Mouse (Mus musculus) lung, embryonic 16.5 days (tissue): ENCODE data around the gene Gm45337. TPM values are rescaled to one million over a fixed set of nuclear protein-coding genes. Genes with fewer than 3 reads are reported as not detected.
A peak's percentile ranks its signal among the peaks of the same experiment; 100 is the strongest.
"Not testable (repeated sequence)": the region's sequence is repeated elsewhere in the genome, so short reads cannot be mapped to it uniquely, and the experiment has no call there.

Source experiments
- ATAC-seq: fragments of 200-750 bp; cut with Nextera tagmentation; 2 replicates; pipeline ENCODE4 v1.8.0; 2017; ENCODE audit warnings: low read depth, mild to moderate bottlenecking, moderate library complexity
- H3K27ac ChIP-seq: fragments of 300-500 bp; sonication (generic); 2 replicates; pipeline ENCODE4 v1.5.1; 2014; ENCODE audit warnings: mild to moderate bottlenecking, control low read depth, low read length
- H3K27me3 ChIP-seq: fragments of 300-500 bp; sonication (generic); 2 replicates; pipeline ENCODE4 v1.6.1; 2014; ENCODE audit warnings: low read depth, low read length, mixed read lengths; ENCODE audit not compliant: control insufficient read depth, insufficient read depth
- H3K36me3 ChIP-seq: fragments of 300-500 bp; sonication (generic); 2 replicates; pipeline ENCODE4 v1.6.1; 2014; ENCODE audit warnings: low read length; ENCODE audit not compliant: control insufficient read depth, insufficient read depth
- H3K4me1 ChIP-seq: fragments of 300-500 bp; sonication (generic); replicated peaks from 2 replicates; pipeline ENCODE4 v1.6.1; 2014; ENCODE audit warnings: low read length, mixed read lengths; ENCODE audit not compliant: control insufficient read depth, insufficient read depth
- H3K4me2 ChIP-seq: fragments of 300-500 bp; sonication (generic); 2 replicates; pipeline ENCODE4 v1.6.1; 2014; ENCODE audit warnings: low read depth, low read length, control low read depth
- H3K4me3 ChIP-seq: fragments of 300-500 bp; sonication (generic); 2 replicates; pipeline ENCODE4 v1.5.1; 2014; ENCODE audit warnings: mild to moderate bottlenecking, low read length, control low read depth
- H3K9ac ChIP-seq: fragments of 300-500 bp; sonication (generic); 2 replicates; pipeline ENCODE4 v1.6.1; 2014; ENCODE audit warnings: low read length, control low read depth
- H3K9me3 ChIP-seq: fragments of 300-500 bp; sonication (generic); 2 replicates; pipeline ENCODE4 v1.6.1; 2016; ENCODE audit warnings: low read length; ENCODE audit not compliant: control insufficient read depth
- WGBS: fragments of 180-500 bp; shearing (Covaris S2); extraction: QIAGEN DNeasy Blood & Tissue Kit; methylation state at CpG from one replicate; pipeline ENCODE4 v1.1.7; 2014; 5-methylcytosine and 5-hydroxymethylcytosine counted together
- polyA plus RNA-seq: library from polyadenylated mRNA; unstranded; fragments of >200 nt; fragmentation: Nextera tagmentation; extraction: Ambion mirVana; gene quantifications from 2 replicates; pipeline ENCODE4 v1.2.1, GENCODE M21; 2015

Gm45337 gene
- polyA plus RNA-seq, 1 experiment from 2014 or later, result not detected

- Histone ChIP-seq H3K36me3 (no peaks in the 10 kb centered on the region), H3K27me3 (no peaks in the 10 kb centered on the region), H3K27ac (no peak overlapping the region), H3K9ac (no peak overlapping the region), H3K4me1 (no peaks in the 10 kb centered on the region), H3K4me2 (no peak overlapping the region), H3K4me3 (no peak overlapping the region), H3K9me3 (no peaks in the 10 kb centered on the region)
- 55% methylated on average over 4 of the region's 4 CpGs for WGBS
- no peak for ATAC-seq
These were observed 15.6 kb downstream of the Gm45337 start for GRCm38 (mm10) chr7:142128843-142129242.

DNA sequence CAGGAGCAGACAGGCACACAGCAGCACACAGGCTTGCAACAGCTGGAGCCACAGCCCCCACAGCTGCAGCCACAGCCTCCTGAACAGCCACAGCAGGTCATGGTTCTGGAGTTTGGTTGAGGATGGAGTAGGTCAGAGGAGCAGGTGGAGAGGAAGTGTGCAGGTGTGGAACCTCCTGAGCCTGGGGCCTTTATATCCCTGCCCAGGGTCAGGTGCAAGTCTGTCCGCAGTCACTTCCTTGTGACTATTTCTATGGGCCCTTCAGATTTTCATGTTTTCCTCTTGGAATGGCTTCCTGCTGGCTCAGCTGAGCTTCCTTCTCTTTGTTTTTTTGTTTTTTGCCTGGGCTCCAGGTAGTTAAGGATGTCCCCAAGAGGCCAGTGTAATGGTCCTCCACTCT lies 23.8 kb downstream of the Gm45337 start, which contains the start of gene Gm45618:
Gene Gm45618, minus strand, starts transcription at position 101 of the 400 bp plus-strand sequence.
- ATAC-seq, result not testable (repeated sequence)

DNA sequence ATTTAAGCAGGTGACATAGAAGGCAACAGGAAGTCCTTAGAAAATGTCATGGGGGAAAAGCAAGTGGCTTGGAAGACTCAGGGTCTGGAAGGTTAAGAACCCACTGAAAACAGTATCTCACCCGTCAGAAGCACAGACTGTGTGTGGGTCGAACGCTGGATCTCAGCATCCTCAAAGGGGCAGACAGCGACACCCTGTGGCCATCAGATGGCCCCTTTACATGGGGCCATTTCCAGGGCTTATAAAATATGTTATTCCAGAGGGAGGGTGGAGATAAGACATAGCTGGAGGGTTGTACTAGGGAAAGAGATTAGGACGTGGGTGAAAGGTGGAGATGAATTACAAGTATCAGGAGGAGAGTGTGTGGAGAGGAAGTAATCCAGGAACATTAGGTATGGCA lies 24.8 kb downstream of the Gm45337 start:
- Histone ChIP-seq H3K4me3 (no peak overlapping the region), H3K36me3 (no peaks in the 10 kb centered on the region), H3K9ac (no peak overlapping the region), H3K4me1 (no peaks in the 10 kb centered on the region), H3K27me3 (no peaks in the 10 kb centered on the region), H3K9me3 (no peaks in the 10 kb centered on the region), H3K27ac (no peak overlapping the region), H3K4me2 (no peak overlapping the region)
- 12% methylated on average over 5 of the region's 5 CpGs for WGBS
- no peak for ATAC-seq

More for the DNA sequence above, 23.8 kb downstream of the Gm45337 start, which contains the start of gene Gm45618:
- not testable (repeated sequence) for H3K9ac ChIP-seq, H3K4me2 ChIP-seq, H3K9me3 ChIP-seq, H3K4me3 ChIP-seq, H3K27me3 ChIP-seq, H3K4me1 ChIP-seq, H3K27ac ChIP-seq, H3K36me3 ChIP-seq
- 86% methylated on average over 1 of the region's 1 CpGs for WGBS

GRCm38 (mm10) chr7:142104747-142105146 lies 39.7 kb downstream of the Gm45337 start:
- Histone ChIP-seq H3K4me2 (no peak overlapping the region), H3K9me3 (no peaks in the 10 kb centered on the region), H3K9ac (no peak overlapping the region), H3K27me3 (no peaks in the 10 kb centered on the region), H3K36me3 (no peaks in the 10 kb centered on the region), H3K4me3 (no peak overlapping the region), H3K4me1 (no peaks in the 10 kb centered on the region), H3K27ac (no peak overlapping the region)
- 43% methylated on average over 5 of the region's 5 CpGs for WGBS
- ATAC-seq, result no peak

GRCm38 (mm10) chr7:142097776-142098175 lies 46.6 kb downstream of the Gm45337 start:
- Histone ChIP-seq H3K27me3 (peaks cover 48% of the 10 kb centered on the region), H3K36me3 (no peaks in the 10 kb centered on the region), H3K9ac (no peak overlapping the region), H3K27ac (no peak overlapping the region), H3K4me2 (no peak overlapping the region), H3K4me1 (peaks cover 2% of the 10 kb centered on the region; the same call in 1 of the 2 replicates), H3K9me3 (no peaks in the 10 kb centered on the region), H3K4me3 (no peak overlapping the region)
- peak; percentile 56; the same call in 1 of the 2 replicates for ATAC-seq
- WGBS, result 8% methylated on average over 9 of the region's 9 CpGs

DNA sequence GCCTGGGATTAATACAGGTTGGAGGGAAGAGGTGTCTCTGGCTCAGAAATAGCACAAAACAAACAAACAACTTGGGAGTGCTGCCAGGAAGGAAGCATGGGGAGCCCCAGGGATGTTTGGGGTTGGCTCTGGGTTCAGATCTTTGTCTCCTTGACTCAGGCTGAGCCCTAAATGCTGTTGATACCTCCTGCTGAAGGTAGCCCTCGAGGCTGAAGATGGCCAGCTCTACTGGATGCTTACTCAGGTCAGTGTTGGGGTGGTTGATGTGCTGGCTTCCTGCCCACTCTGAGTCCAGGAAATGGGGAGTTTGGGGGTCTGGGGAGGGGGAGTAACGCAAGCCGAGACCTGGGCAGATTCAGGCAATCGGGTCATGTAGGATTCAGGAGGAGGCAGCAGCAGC lies 47.7 kb downstream of the Gm45337 start:
- Histone ChIP-seq H3K27ac (no peak overlapping the region), H3K4me3 (no peak overlapping the region), H3K4me2 (no peak overlapping the region), H3K4me1 (peaks cover 2% of the 10 kb centered on the region; the same call in 1 of the 2 replicates), H3K9me3 (no peaks in the 10 kb centered on the region), H3K27me3 (peaks cover 50% of the 10 kb centered on the region), H3K36me3 (no peaks in the 10 kb centered on the region), H3K9ac (no peak overlapping the region)
- whole genome bisulfite sequencing, result 59% methylated on average over 4 of the region's 4 CpGs
- no peak for ATAC-seq

DNA sequence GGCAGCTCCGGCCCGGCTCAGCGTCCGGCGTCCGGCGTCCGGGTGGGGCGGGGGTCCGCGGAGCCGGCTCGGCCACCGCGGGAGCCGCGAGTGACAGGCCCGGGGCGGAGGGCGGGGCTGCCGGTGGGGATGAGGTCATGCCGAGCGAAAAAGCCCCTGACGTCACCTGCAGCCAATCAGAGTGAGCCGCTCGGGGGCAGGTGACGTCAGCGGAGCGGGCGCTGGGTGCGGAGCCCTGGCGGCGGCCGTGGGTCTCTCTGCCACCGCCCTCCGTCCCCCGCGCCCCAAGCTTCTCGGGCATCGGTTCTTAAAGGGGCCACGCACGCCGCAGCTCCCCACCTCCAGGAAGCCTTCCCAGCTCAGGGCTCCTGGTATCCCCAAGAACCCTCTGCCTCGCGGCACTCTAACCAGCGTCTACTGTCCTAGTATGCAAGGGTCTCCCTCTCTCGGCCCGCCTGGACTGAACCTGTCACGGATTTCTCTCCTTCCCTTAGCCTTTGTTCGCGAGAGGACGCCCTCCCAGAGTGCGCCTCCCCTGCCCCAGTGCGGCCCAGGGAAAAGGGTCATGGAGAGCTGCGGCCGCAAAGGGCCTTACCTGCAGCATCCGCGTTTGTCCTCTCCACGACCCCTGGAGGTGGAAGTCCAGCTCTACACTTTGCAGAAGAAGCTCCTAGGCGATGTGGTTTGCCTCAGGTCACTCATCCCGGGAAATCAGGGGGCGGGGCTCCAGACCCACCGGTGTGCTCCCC lies 49.0 kb downstream of the Gm45337 start, which contains the start of gene Dusp8:
Gene Dusp8, minus strand, starts transcription at position 661 of the 749 bp plus-strand sequence.
- H3K27ac ChIP-seq, result 0 out of 2 replicates have a peak within 1 kb of the TSS, but pooled peaks have one; percentile 10

DNA sequence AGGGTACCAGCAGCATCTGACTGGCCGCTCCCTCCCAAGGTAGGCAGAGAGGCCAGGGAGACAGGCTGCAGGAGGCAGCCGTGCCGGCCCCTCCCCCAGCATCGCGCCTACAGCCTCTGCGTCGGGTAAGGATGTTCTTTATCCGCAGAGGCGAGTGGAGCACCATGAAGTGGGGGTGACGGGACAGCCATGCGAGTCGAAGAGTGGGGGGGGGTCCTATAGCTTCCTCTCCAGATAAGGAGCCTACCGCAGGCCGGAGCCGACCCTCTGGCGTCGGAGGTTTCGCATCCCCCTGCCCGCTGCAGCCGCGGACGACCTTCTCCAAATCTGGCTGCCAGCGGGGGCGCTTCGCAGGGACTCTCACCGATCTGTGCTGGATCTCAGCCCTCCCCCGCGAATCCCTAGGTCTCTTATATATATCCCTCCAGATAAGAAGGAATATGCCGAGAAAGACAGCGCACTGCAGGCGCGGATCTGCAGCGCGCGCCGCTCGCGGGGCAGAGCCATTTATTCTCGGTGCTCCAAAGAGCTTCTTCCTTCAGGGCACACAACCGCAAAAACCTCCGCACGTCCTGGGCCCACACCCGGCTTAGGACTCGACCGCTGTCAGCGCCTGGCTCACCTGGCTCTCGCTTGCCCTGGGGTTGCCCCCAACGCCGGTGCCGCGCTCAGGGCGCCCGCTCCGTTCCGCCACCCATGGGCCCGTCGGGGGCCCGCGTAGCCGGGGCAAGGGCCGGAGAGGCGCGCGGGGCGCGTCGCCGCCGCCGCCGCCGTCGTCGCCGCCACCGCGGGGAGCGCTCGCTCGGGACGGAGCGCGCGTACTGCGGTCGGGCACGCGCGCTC lies 49.9 kb downstream of the Gm45337 start:
- ATAC-seq, result peak; percentile 51
- Histone ChIP-seq H3K27me3 (peaks cover 54% of the 10 kb centered on the region), H3K9ac (peak overlapping the region; percentile 78), H3K4me1 (peaks cover 2% of the 10 kb centered on the region; the same call in 1 of the 2 replicates), H3K4me2 (peak overlapping the region; percentile 98), H3K4me3 (peak overlapping the region; percentile 72), H3K36me3 (no peaks in the 10 kb centered on the region), H3K9me3 (no peaks in the 10 kb centered on the region), H3K27ac (0 out of 2 replicates have a peak overlapping the region, but pooled peaks have one; percentile 10)
- under 1% methylated on average over 82 of the region's 89 CpGs for WGBS

More for the DNA sequence above, 49.0 kb downstream of the Gm45337 start, which contains the start of gene Dusp8:
- Histone ChIP-seq H3K27me3 (peaks cover 54% of the 10 kb centered on the region), H3K4me3 (peak within 1 kb of the TSS; percentile 72), H3K36me3 (no peaks in the 10 kb centered on the region), H3K9ac (peak within 1 kb of the TSS; percentile 78), H3K9me3 (no peaks in the 10 kb centered on the region), H3K4me1 (peaks cover 2% of the 10 kb centered on the region; the same call in 1 of the 2 replicates), H3K4me2 (peak within 1 kb of the TSS; percentile 98)
- ATAC-seq, result peak; percentile 89
- WGBS, result under 1% methylated on average over 54 of the region's 63 CpGs
